Mouse (Mus musculus): ENCODE measurements at regions not wholly inside any gene's neighbourhood (a gene's known extent, or its start where the extent isn't known, plus 50 kb on each side); places are given as distances from the start of the nearest gene placed in this dataset.

- DNase-seq (ENCODE audit: low spot score): no peak
Measured at GRCm38 (mm10) chr11:37650095-37650494, 414.3 kb upstream of the Tenm2 start.

- DNase-seq (ENCODE audit: low spot score): no peak
Measured at GRCm38 (mm10) chr11:37623290-37623689, 387.5 kb upstream of the Tenm2 start.

- no peak for DNase-seq (ENCODE audit: low spot score)
Measured at GRCm38 (mm10) chr11:37600533-37600932, 364.8 kb upstream of the Tenm2 start.

GRCm38 (mm10) chr11:37582236-37582635 is 346.5 kb upstream of the Tenm2 start:
- DNase-seq (ENCODE audit: low spot score): no peak

GRCm38 (mm10) chr11:37533624-37534023 is 297.9 kb upstream of the Tenm2 start:
- DNase-seq (ENCODE audit: low spot score): no peak

- no peak for DNase-seq (ENCODE audit: low spot score)
Measured at GRCm38 (mm10) chr11:37532476-37532875, 296.7 kb upstream of the Tenm2 start.

GRCm38 (mm10) chr11:37498463-37499015 is 262.8 kb upstream of the Tenm2 start:
- no peak for DNase-seq (ENCODE audit: low spot score)

- no peak for DNase-seq (ENCODE audit: low spot score)
Measured at GRCm38 (mm10) chr11:37497874-37498273, 262.1 kb upstream of the Tenm2 start.

- no peak for DNase-seq (ENCODE audit: low spot score)
Measured at GRCm38 (mm10) chr11:37480236-37480635, 244.5 kb upstream of the Tenm2 start.

- DNase-seq (ENCODE audit: low spot score): no peak
Measured at GRCm38 (mm10) chr11:37478970-37479482, 243.3 kb upstream of the Tenm2 start.

- no peak for DNase-seq (ENCODE audit: low spot score)
Measured at GRCm38 (mm10) chr11:37474068-37474467, 238.3 kb upstream of the Tenm2 start.

GRCm38 (mm10) chr11:37463658-37464420 is 228.1 kb upstream of the Tenm2 start:
- DNase-seq (ENCODE audit: low spot score): no peak

GRCm38 (mm10) chr11:37462375-37462774 is 226.6 kb upstream of the Tenm2 start:
- DNase-seq (ENCODE audit: low spot score): no peak

GRCm38 (mm10) chr11:37447361-37447760 is 211.6 kb upstream of the Tenm2 start:
- DNase-seq (ENCODE audit: low spot score): no peak

- DNase-seq (ENCODE audit: low spot score): no peak
Measured at GRCm38 (mm10) chr11:37446626-37447025, 210.9 kb upstream of the Tenm2 start.

GRCm38 (mm10) chr11:37442781-37443180 is 207.0 kb upstream of the Tenm2 start:
- DNase-seq (ENCODE audit: low spot score): no peak

GRCm38 (mm10) chr11:37434600-37434999 is 198.8 kb upstream of the Tenm2 start:
- DNase-seq (ENCODE audit: low spot score): peak; percentile 13

- no peak for DNase-seq (ENCODE audit: low spot score)
Measured at GRCm38 (mm10) chr11:37424312-37425169, 188.8 kb upstream of the Tenm2 start.

- DNase-seq (ENCODE audit: low spot score): no peak
Measured at GRCm38 (mm10) chr11:37412868-37413267, 177.1 kb upstream of the Tenm2 start.

- DNase-seq (ENCODE audit: low spot score): no peak
Measured at GRCm38 (mm10) chr11:37367971-37368370, 132.2 kb upstream of the Tenm2 start.

- peak; percentile 15 for DNase-seq (ENCODE audit: low spot score)
Measured at GRCm38 (mm10) chr11:37364430-37364829, 128.7 kb upstream of the Tenm2 start.

GRCm38 (mm10) chr11:37355074-37355473 is 119.3 kb upstream of the Tenm2 start:
- DNase-seq (ENCODE audit: low spot score): no peak

- DNase-seq (ENCODE audit: low spot score): no peak
Measured at GRCm38 (mm10) chr11:37309691-37310090, 73.9 kb upstream of the Tenm2 start.

All from left cerebral cortex, adult 11 months (tissue).